Mouse (Mus musculus) megakaryocyte, embryonic 14.5 days (primary cell): ENCODE data around the gene Prlh. TPM values are rescaled to one million over a fixed set of nuclear protein-coding genes. Genes with fewer than 3 reads are reported as not detected.

Source experiments
- H3K27me3 ChIP-seq: replicated peaks from 2 replicates; pipeline ENCODE3; 2012; ENCODE audit warnings: inconsistent platforms
- H3K36me3 ChIP-seq: replicated peaks from 2 replicates; pipeline ENCODE3; 2012; ENCODE audit warnings: low read length, inconsistent platforms, mixed read lengths
- H3K4me1 ChIP-seq: 2 replicates; pipeline ENCODE4 v1.6.1; 2012; ENCODE audit warnings: inconsistent platforms
- H3K4me3 ChIP-seq: replicated peaks from 2 replicates; pipeline ENCODE3; 2012; ENCODE audit warnings: moderate library complexity, mild to moderate bottlenecking, inconsistent platforms
- H3K9me3 ChIP-seq: 2 replicates; pipeline ENCODE4 v1.6.1; 2012; ENCODE audit warnings: inconsistent platforms
- FLI1 ChIP-seq: IDR thresholded peaks from 2 replicates; pipeline ENCODE4 v1.6.1; 2012; ENCODE audit warnings: low read length, inconsistent platforms, mixed read lengths
- GATA1 ChIP-seq: IDR thresholded peaks from 3 replicates; pipeline ENCODE4 v1.6.1; 2012; ENCODE audit warnings: mixed read lengths, low read length, inconsistent platforms, borderline replicate concordance
- polyA plus RNA-seq: library from polyadenylated mRNA; stranded (reverse); fragments of >175 nt; gene quantifications from 2 replicates; pipeline ENCODE4 v1.2.3, GENCODE M21; 2012; ENCODE audit warnings: low replicate concordance; ENCODE audit not compliant: insufficient read depth

Gene Prlh
- polyA plus RNA-seq, 1 experiment = not detected

DNA sequence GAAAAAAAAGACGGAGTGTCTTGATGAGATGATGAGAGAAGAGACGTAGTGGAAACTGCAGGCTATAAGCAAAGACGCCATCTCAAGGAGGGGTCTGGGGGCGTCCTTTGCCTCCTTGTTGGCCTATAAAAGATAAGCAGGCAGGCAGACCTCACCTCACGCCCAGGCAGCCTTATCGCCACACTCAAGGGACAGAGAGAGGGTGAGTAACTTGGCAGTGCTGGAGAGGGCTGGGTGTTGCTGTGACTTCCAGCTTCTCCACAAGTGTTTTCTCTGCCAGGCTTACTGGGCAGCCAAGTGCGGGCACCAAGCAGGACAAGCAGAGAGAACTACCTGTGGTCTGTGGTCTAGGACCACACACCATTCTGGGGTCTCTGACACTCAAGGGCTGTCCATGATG lies 1.2 kb upstream of the Prlh start:
- Histone ChIP-seq H3K4me1 (peaks cover 8% of the 10 kb centered on the region), H3K4me3 (no peak overlapping the region), H3K27me3 (peaks cover 49% of the 10 kb centered on the region), H3K9me3 (no peaks in the 10 kb centered on the region), H3K36me3 (no peaks in the 10 kb centered on the region)
- no peak for TF ChIP-seq GATA1
- no peak for TF ChIP-seq FLI1

DNA sequence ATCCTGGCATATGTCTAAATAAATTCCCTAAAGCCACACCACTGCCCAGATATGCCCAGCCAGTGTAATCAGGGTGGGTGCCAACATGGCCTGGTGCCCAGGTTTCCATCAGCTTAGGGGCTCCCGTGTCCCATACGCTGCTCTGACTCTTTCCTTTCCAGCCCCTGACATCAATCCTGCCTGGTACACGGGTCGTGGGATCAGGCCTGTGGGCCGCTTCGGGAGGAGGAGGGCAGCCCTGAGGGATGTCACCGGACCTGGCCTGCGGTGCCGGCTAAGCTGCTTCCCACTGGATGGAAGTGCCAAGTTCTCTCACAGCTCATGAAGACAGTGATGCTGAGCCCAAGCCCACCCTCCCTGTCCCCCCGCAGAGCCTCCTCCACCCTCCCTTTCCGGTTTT lies 780 bp downstream of the Prlh start:
- Histone ChIP-seq H3K9me3 (no peaks in the 10 kb centered on the region), H3K36me3 (no peaks in the 10 kb centered on the region), H3K4me1 (peaks cover 8% of the 10 kb centered on the region), H3K27me3 (peaks cover 51% of the 10 kb centered on the region), H3K4me3 (no peak overlapping the region)
- no peak for TF ChIP-seq FLI1
- no peak for TF ChIP-seq GATA1

DNA sequence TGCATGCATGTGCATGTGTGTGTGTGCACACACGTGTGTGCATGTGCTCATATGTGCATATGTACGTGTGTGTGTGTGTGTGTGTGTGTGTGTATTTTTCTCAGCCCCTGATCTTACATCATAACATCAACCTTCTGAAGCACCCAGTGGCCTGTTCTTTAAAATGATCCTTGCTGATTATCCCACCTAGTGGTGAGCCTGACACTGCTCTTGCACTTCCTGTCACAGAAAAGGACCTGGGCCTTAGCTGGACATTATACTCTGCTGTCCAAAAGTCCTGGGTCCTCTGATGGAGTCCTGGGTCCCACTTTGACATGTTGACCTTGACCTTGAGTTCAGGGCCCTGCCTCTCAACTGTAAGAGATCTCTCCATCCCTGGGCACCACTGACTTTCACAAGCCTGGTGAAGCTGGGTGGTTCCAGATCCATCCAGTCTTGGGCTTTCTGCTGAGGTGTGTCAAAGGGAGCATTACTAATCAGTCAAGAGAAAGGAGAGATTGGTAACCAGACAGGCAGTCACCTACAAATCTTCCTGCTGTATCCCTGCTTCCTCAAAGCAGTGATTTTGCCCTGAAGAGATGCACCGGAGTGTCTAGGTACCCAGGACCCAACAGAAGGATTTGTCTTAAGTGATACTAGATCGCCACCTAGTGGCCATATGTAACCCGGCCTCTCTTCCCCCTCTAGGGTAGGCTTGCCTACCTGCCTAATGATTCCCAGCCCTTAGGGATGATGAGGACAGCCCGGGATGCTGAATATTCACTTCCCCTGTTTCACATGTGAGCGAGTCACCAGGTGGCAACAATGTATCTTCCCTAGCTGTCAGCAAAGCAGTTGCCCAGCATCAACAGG lies 3.6 kb downstream of the Prlh start:
- no peaks in the 10 kb centered on the region for H3K4me1 ChIP-seq
- H3K36me3 ChIP-seq = no peaks in the 10 kb centered on the region
- TF ChIP-seq FLI1 (no peak), GATA1 (no peak)
- H3K4me3 ChIP-seq = no peak overlapping the region
- H3K27me3 ChIP-seq = peaks cover 54% of the 10 kb centered on the region
- no peaks in the 10 kb centered on the region for H3K9me3 ChIP-seq

DNA sequence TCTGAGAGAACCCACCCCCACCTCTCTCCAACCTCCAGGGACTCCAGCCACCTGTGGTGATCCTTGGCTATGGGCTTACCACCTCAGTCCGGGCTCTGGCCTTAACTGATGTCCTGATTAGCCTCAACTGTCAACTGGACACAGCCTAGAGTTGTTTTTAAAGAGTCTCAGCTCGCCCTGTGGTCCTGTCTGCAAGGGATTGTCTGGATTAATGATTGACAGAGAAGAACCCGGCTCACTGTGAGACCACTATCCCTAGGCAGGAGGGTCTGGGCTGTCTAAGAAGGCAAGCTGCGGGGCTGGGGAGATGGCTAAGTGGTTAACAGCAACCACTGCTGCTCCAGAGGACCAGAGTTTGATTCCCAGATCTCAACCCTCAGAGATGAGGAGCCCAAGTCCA lies 9.6 kb downstream of the Prlh start:
- Histone ChIP-seq H3K9me3 (no peaks in the 10 kb centered on the region), H3K4me1 (peaks cover 3% of the 10 kb centered on the region; the same call in 1 of the 2 replicates), H3K4me3 (no peak overlapping the region), H3K27me3 (peaks cover 51% of the 10 kb centered on the region), H3K36me3 (no peaks in the 10 kb centered on the region)
- TF ChIP-seq FLI1 = no peak
- TF ChIP-seq GATA1 = no peak

GRCm38 (mm10) chr1:90962994-90963393 lies 10.1 kb downstream of the Prlh start:
- H3K9me3 ChIP-seq = no peaks in the 10 kb centered on the region
- H3K36me3 ChIP-seq = no peaks in the 10 kb centered on the region
- peaks cover 55% of the 10 kb centered on the region for H3K27me3 ChIP-seq
- H3K4me3 ChIP-seq = no peak overlapping the region
- no peak for TF ChIP-seq GATA1
- peaks cover 8% of the 10 kb centered on the region; the same call in 1 of the 2 replicates for H3K4me1 ChIP-seq

DNA sequence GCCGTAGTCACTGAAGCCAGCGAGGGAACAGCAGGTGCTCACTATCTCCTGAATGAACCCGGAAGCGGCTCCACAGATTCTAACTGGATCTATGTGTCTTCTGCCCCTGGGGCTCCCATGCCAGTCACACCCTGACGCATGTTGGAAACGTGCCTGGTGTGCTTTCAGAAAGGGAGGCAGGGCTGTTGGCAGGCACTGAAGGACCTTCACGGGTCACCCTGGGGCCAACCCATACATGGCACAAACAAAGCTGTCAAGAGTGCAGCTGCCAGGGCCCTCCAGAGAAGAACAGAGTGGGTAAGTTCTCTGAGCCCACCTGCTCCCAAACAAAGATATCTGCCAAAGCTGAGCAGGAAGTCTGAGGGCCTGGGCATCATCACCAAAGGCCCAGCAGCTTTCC lies 14.7 kb downstream of the Prlh start:
- Histone ChIP-seq H3K36me3 (no peaks in the 10 kb centered on the region), H3K9me3 (no peaks in the 10 kb centered on the region), H3K4me1 (peaks cover 42% of the 10 kb centered on the region), H3K27me3 (peaks cover 39% of the 10 kb centered on the region), H3K4me3 (no peak overlapping the region)
- no peak for TF ChIP-seq GATA1
- TF ChIP-seq FLI1 = no peak

DNA sequence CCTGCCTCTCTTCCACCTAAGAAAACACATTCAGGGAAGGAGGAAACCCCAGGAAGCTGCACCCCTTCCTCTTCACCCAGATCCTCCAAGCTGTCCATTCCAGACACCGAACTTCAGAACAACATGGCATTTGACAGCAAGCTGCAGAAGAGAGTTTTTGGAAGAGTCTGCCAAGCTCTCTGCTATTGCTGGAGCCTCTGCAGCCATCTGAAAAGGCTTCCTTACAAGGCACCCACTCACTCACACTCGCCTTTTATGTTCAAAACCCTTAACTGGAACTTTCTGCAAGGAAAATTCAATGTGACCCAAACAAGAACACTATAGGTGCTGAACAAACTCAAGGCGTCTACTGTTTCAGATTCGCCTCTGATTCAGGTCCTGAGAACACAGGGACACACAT lies 15.7 kb downstream of the Prlh start:
- TF ChIP-seq FLI1 (no peak), GATA1 (no peak)
- peaks cover 32% of the 10 kb centered on the region for H3K27me3 ChIP-seq
- H3K4me3 ChIP-seq = peak overlapping the region; percentile 86
- H3K4me1 ChIP-seq = peaks cover 52% of the 10 kb centered on the region
- H3K36me3 ChIP-seq = no peaks in the 10 kb centered on the region
- no peaks in the 10 kb centered on the region for H3K9me3 ChIP-seq

DNA sequence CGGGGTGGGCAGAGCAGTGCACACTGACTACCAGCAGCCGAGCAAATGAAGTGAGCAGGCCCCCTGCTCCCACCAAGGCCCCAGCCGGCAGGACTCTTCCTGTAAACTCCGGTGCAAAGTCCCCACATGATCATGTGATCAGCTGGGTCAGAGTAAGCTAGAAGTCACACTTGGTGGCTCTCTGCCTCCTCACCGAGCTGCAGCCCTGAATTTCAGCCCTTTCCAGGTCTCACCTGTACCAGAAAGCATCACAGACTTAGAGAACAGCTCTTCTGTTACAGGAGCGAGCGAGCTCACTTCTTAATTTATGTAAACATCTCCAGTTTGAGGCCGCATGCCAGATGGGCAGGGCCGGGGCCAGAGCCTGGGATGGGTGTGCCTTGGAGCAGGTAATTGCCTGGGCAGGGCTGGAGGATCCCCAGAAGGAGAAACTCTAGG lies 16.5 kb downstream of the Prlh start, which contains the start of gene Rab17:
Gene Rab17 (minus strand): TSS at position 315 of the 438 bp plus-strand sequence.
- TF ChIP-seq GATA1 = no peak
- TF ChIP-seq FLI1 = no peak
- Histone ChIP-seq H3K4me3 (peak within 1 kb of the TSS; percentile 86), H3K4me1 (peaks cover 57% of the 10 kb centered on the region), H3K9me3 (no peaks in the 10 kb centered on the region), H3K36me3 (no peaks in the 10 kb centered on the region), H3K27me3 (peaks cover 29% of the 10 kb centered on the region)

DNA sequence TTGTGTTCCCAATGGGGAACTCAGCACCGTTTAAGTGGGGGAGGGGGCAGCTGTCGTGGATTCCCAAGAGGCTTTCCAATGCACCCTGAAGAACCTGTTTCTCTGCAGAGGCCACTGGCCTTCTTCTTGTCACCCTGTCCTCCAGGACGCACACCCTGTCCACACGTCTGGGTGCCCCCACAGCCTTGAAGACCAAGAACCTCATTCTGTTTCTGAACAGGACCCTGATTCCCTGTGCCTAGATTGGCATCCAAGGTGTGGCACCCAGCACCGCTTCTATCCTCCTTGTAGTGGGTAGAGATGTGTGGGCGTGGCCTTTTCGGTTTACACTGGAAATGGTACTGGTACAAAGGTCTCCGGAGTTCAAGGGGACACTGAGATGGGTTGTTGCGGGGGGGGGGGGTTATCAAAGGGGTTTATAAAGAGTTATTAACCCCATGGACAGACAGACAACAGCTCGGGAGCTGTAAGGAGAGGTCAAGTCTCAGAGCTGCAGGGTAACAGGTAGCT lies 17.0 kb downstream of the Prlh start:
- Histone ChIP-seq H3K4me1 (peaks cover 63% of the 10 kb centered on the region), H3K27me3 (peaks cover 29% of the 10 kb centered on the region), H3K9me3 (no peaks in the 10 kb centered on the region), H3K36me3 (no peaks in the 10 kb centered on the region), H3K4me3 (no peak overlapping the region)
- no peak for TF ChIP-seq GATA1
- TF ChIP-seq FLI1 = no peak

- Histone ChIP-seq H3K36me3 (no peaks in the 10 kb centered on the region), H3K4me3 (peak overlapping the region; percentile 83), H3K4me1 (peaks cover 84% of the 10 kb centered on the region), H3K27me3 (peaks cover 15% of the 10 kb centered on the region), H3K9me3 (no peaks in the 10 kb centered on the region)
- TF ChIP-seq FLI1 (no peak), GATA1 (no peak)
Measured at GRCm38 (mm10) chr1:90972911-90973573, 20.1 kb downstream of the Prlh start.
